Mouse (Mus musculus) gastrocnemius, adult 18-20 months (tissue): ENCODE results near the gene Thrsp. TPM values are rescaled to one million over a fixed set of nuclear protein-coding genes. Genes with fewer than 3 reads are reported as not detected.
"Not testable (repeated sequence)": the region's sequence is repeated elsewhere in the genome, so short reads cannot be mapped to it uniquely, and the experiment has no call there.

Experiments
- DNase-seq: peaks from one replicate; pipeline ENCODE4 v3.0.0; 2021; ENCODE audit warnings: low spot score
- long read RNA-seq, 2 experiments: library from polyadenylated mRNA; stranded (forward); transcript quantifications; one replicate each; pipeline ENCODE4 v2.0.0; 2021
- total RNA-seq, 2 experiments: library from RNA; stranded (reverse); gene quantifications; 2 replicates each; pipeline ENCODE4 v1.2.3; 2021

Gene Thrsp
- total RNA-seq, result 10 to 100 TPM; 15.3 to 19.5 TPM
- long read RNA-seq, experiment 1, transcript Thrsp-201 (2 exons, 1,277 nt), result major isoform, 44 of 82 reads
- long read RNA-seq, experiment 1, partial matches to known transcripts, result 36 of 82 reads
- long read RNA-seq, experiment 1, other reads (novel, unspliced or antisense), result 2 of 82 reads
- long read RNA-seq, experiment 2, transcript Thrsp-201 (2 exons, 1,277 nt), result major isoform, 14 of 25 reads
- long read RNA-seq, experiment 2, partial matches to known transcripts, result 10 of 25 reads
- long read RNA-seq, experiment 2, other reads (novel, unspliced or antisense), result 1 of 25 reads

DNA sequence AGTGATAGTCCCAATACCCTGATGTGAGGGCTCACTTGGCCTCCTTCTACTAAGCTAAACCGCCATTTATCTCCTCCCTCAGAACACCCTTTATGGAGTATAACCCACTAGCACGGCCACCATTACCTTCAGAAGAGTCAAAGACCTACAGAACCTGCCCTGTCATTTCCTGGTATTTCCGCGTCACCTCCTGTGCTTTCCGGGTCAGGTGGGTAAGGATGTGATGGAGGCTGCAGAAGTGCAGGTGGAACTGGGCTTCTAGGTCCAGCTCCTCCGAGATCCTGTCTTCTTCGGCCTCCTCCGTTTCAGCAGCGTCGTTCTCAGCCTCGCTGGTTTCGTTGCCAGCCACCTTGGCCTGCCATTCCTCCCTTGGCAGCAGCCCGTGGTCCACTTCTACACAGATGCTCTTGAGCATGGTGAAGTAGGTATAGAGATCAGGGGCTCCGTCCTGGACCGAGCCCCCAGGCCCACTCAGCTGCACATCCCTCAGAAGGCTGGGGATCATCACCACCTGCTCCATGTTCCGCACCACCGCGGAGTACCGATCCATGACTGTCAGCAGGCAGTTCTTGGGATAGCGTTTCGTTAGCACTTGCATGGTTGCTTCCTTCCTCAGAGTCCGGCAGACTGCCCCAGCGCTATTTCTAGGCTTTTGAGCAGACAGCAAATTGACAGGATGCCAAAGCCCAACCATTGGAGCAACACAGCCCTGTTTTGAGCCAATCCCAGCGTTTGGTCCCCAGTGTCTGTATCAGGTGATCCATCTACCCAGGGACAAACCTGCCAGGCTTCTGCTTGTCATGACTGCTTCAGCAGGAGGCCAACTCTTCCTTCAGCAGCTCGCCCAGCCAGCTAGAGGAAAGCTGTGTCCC is at the start of gene Thrsp:
Thrsp (minus strand) TSS at position 825 of the 872 bp plus-strand sequence.
- peak; percentile 86 for DNase-seq

DNA sequence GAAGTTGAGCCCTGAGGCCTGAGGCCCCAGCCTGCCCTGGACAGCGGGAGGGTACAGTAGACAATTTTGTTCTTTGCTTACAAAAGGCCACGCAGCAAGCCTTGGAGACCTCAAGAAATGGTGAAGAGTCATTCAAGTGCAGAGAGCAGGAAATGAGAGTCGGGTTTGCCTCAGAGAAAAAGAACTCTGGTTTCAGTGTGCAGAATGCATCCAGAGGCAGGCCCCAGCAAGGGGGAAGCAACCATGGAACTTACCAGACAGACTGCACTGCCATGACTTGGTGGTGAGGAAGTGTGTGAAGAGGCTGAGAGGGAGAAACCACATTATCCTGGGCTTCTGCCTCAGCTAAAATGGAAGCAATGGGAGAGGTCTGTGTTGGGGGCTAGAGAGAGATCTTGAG is 38.0 kb upstream of the Thrsp start:
- DNase-seq, result no peak

DNA sequence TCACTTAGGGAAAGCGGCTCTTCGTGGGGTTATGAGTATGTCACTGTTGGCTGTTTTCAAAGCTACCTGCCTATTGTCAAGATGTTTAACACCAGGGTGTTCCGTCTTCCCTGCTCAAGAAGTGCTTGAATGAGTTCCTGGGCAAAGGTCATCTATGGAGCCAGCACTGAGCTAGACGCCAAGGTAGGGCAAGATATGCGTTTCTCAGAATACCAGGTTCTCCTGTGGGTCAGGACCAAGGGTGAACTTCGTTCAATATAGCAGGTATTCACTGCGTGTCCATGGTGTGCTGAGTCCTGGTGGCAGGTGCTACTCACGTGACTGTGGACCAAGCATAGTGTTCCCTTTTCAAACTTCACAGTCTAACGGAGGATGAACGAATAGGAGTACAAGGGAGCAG is 37.3 kb upstream of the Thrsp start:
- DNase-seq, result no peak

- no peak for DNase-seq
Measured at GRCm38 (mm10) chr7:97453141-97453921, 35.8 kb upstream of the Thrsp start.

GRCm38 (mm10) chr7:97452196-97452595 is 34.7 kb upstream of the Thrsp start:
- DNase-seq, result no peak

- not testable (repeated sequence) for DNase-seq
Measured at GRCm38 (mm10) chr7:97451023-97451422, 33.5 kb upstream of the Thrsp start, which contains the start of gene Kctd14. TSS of gene Kctd14 (plus strand) at chr7:97451323.

DNA sequence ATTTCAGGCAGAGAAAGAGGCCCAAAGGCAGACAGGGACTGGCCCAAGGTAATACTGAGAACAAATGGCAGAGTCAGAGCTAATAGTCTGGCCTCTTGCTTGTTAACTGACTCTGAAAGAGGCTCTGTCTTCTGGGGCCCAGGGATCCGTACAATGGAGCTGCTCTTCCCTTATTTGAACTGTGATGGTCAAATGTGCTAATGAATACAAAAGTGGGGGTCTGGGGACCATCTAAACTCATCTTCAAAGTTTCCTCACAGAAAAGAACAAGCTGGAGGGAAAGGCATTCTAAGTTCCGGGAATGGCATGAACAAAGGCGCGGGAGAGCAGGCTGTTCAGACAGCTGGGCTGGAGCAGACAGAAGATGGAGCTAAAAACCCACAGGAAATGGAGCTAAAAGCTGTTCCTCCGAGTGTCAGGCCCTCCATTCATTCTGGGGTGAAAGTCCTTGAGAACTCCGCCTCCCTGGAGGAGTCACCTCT is 29.6 kb upstream of the Thrsp start:
- no peak for DNase-seq

DNA sequence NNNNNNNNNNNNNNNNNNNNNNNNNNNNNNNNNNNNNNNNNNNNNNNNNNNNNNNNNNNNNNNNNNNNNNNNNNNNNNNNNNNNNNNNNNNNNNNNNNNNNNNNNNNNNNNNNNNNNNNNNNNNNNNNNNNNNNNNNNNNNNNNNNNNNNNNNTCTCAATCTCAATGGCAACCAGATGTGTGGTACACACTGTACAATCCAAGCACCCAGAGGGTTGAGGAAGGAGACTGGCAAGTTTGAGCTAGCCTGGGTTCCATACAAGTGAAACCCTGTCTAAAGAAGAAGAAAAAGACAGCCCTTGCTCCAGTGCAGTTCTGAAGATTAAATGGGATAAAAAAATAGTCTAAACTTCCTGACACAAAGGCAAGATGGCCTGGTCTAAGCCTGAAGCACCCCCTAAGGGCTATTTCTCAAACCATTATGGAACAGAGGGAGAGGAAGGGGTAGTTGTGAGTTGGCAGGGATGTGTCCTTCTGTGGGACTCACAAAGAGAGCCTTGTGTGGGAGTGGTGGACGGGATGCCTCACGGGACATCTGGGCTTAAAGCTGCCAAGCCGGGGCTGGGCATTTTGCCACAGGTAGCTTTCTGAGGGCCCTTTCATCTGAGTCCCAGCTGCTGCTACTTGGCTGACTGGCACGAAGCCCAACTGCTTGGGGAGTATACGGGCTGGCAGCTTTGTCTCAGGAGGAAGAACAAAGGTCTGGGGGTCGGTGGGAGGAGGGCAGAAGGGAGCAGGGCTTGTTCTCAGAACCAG is 28.8 kb upstream of the Thrsp start:
- peak; percentile 15 for DNase-seq

DNA sequence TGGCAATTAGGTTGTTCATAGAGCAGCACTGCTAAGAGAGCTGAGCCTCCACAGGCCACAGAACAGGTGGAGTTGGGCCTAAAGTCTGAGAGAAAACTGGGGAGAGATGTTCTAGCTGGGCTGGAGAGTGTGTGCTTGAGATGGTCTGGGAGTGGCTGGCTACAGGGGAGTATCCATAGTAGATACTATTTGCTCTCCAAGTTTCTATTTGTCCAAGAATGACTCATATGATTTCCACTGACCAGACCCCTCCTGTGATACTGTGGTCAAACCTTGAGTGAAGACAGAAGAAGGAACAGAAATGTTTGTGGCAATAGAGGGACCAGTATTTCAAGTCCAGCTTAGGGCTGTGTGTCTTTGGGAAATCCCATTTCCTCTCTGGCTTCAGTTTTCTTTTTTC is 21.5 kb upstream of the Thrsp start:
- no peak for DNase-seq

GRCm38 (mm10) chr7:97434517-97434916 is 17.0 kb upstream of the Thrsp start:
- no peak for DNase-seq

GRCm38 (mm10) chr7:97433517-97433916 is 16.0 kb upstream of the Thrsp start:
- not testable (repeated sequence) for DNase-seq

DNA sequence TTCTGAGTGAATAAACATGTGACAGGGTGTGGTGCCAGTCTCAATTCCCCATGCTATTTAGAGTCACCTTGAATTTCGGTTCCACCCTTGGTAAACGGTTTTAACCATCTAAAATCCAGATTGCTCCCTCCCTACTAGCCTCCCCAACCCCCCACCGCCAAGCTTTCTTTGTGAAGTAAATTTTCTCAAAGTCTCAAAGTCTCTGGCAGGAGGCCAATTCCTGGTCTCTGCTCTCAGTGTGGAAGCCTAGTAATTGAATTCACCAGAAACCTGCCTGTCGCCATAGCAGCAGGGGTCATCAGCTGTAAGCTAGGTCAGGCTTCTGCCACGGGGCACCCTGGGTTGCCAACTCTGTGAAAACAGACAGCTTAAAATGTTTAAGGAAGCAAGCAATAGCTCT is 12.2 kb upstream of the Thrsp start:
- DNase-seq, result no peak

GRCm38 (mm10) chr7:97427778-97428420 is 10.4 kb upstream of the Thrsp start:
- DNase-seq, result peak; percentile 68

GRCm38 (mm10) chr7:97427296-97427695 is 9.8 kb upstream of the Thrsp start:
- DNase-seq, result no peak

DNA sequence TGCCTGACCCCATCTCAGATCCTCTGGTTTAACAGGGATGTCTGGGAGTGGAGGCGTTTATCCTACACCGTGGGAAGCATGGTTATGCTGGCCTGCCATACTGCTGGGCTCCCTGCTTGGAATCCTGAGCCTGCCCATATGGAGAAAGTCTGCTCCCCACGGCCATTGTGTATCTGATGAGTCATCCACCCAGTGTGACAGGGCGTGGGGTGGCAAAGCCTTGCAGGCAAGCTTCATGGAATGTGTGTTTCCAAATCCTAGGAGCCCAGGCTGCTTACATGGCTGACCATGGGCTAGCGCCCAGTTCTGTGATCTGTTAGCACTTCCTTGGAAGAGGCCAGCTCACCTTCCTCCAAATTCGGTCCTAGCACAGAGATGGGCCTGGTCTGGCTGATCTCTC is 9.0 kb upstream of the Thrsp start:
- DNase-seq, result no peak

DNA sequence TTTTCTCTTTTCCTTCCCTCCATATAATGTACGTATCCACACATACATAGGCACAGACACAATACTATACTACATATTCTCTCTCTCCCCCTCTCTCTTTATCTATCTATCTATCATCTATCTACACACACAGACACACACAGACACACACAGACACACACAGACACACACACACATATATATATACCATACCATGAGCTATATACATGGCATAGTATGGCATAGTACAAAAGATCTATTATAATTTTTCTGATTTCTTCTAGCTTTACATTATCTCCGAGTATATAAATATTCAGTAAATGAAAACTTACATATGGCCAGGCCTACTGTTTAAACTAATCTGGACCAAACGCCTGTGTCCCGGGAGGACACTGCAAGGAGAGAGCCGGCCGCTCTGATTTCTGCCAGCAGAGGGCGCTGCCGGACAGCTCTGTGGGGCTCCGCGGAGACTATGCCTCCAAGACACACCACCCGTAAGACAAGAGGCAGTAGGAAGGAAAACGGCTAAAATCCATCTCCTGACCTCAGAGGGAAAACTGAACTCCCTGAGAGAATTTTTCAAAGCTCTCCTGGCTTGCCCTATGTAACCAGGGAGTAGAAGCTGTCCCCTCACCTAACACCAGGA is 7.2 kb upstream of the Thrsp start:
- peak; percentile 84 for DNase-seq

DNA sequence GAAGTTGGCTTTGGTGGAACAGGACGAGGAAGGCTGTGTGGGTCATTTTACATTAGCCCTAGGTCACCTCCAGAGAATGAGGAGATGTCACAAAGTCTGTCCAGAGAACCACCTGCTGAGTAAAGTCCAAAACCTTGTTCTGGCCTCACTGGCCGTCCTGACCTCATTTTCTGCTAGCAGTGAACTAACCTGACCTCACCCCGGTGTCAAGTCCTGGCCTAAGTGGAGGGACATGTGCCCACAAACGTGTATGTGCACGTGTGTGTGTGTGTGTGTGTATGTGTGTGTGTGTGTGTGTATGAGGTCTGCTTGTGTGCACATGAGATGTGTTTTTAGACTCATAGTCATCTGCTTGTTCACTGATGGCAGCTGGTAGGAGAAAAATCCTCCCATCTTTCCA is 6.2 kb upstream of the Thrsp start:
- DNase-seq, result no peak

GRCm38 (mm10) chr7:97420958-97421651 is 3.6 kb upstream of the Thrsp start:
- DNase-seq, result peak; percentile 34

- no peak for DNase-seq
Measured at GRCm38 (mm10) chr7:97420406-97420805, 2.9 kb upstream of the Thrsp start.
